Mouse (Mus musculus) gastrocnemius, adult 8-10 months (tissue): ENCODE data around the gene Tph1. TPM values are rescaled to one million over a fixed set of nuclear protein-coding genes. Genes with fewer than 3 reads are reported as not detected.
"Not testable (repeated sequence)": the region's sequence is repeated elsewhere in the genome, so short reads cannot be mapped to it uniquely, and the experiment has no call there.

Experiments used
- DNase-seq, 2 experiments: peaks; one replicate each; pipeline ENCODE4 v3.0.0; 2022; ENCODE audit warnings: low spot score in 2 of 2
- total RNA-seq, 4 experiments: library from RNA; stranded (reverse); gene quantifications; 2 replicates each; pipeline ENCODE4 v1.2.4; 2022

The Tph1 gene
- under 1 TPM; 0.29 to 0.85 (median 0.39) TPM for total RNA-seq

DNA sequence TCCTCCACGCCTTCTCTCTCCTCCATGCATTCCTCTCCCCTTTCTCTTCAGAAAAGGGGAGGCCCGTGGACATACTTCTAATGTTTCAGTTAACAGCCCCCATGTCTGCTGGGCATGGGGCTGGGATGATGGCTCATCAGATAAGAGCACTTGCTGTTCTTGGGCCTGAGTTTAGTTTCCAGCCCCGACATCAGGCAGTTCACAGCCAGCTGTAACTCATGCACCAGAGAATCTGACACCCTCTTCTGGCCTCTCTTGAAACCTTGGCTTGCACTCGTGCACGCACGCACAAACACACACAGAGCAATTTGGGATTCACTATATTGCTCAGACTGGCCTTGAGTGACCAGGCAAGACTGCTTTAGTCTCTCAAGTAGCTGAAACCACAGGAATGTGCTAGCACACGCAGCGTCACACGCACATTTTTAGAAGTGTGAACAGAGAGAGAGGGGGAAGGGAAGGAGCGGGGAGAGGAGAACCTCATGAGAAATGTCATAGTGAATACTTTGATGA, at the start of gene Tph1:
Gene Tph1 (minus strand): TSS at position 378 of the 513 bp plus-strand sequence.
- peak in 1 of 2 experiments; percentile 5 for DNase-seq

DNA sequence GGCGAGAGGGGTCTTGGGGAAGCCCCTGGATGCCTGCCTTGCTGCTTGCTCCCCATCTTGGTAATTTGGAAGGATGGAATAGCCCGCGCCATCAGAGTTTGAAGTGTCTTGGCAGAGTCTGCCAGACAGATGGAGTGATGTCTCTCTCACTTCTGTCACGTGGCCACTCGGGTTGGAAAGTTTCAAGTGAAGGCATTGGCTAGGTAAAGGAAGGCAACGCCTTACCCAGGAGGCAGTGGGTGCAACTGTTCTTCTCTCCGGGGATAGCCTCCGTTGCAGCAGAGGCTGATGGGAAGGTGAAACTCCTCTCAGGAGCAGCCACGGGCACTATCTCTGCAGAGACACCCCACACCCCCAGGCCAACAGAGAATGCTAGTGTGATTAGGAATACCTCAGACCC, 48.1 kb upstream of the Tph1 start:
- no peak for DNase-seq

DNA sequence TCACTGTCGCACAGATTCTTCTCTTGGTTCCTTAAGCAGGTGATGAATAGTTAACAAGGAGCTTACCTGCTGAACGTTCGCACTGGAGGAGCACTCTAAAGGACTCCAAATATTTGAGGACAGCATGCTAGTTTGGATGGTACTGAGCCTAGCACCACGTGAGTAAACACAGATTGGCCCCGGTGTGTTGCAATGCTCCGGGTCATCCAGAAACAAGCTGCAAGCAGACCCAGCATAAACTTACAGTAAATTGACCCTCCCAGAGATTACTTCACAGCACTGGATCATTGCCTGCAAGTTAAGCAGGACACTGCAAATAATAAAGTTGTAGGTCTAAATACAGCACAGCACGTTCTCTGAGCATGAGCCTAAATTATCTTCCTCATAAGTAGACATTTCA, 47.2 kb upstream of the Tph1 start:
- DNase-seq: peak; percentile 26 to 42

DNA sequence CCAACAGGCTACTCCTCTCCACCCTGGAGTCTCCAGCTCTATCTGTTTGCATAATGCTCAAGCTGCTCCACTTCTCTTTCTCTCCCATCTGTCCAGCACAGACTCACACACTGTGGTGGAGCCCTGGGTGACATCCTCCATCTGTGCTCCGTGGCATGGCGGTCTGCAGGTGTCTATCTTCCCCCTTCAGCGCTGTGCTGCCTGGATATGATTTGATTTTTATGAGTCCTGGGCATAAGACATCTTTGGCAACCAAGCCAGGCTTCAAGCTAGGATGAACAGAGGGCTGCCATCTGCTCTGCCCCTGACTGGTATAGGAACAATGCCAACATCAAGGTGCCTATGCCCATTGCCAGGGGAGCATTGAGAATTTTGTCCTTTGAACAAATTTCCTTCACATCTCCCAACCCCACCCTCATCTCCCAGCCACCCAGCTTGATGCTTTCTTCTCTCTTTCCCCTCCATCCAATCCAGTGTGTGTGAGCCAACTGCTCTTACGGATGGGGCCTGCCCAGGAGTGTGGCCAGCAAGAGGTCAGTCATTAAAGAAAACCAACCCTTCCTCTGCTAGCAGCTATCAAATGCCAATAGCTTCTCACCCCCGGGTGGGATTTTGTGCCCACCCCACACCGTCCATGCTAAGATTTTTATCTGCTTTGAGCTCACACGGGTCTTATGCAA, 46.4 kb upstream of the Tph1 start:
- DNase-seq: no peak

DNA sequence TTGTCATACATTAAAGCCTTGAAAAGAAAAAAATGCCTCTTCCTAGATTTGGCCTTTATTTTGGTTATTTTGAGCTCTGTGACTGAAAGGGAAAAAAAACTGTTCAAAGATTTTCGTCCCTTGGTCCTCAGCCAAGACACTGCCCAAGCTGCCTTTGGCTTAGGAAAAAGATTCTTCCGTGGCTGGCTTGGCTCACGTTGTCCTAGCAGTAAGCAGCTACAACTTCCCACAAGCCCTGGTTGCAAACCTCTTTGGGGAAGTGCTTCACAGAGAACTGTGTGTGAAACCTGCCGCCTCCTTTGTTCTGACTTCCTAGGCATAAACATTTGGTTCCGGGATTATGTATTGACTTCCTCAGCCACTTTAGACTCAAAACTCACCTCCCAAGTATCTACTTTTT, 44.6 kb upstream of the Tph1 start:
- DNase-seq: no peak

DNA sequence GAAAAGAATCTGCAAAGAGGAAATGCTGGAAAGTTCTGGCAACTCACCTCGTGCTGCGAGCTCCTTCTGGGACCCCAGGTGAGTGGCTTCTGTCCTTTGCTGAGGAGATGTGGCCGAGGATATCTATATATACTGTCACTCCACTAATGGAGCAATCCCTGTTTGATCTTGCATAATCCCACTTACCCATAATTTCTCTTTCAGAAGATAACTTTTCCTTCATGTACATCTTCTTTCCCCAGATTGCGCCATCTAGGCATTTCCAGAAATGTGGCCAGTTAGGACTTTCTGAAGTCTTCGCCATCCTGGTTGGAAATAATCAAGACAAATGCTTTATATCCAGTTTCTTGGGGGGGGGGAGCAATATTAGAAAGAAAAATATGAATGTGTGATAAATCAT, 43.3 kb upstream of the Tph1 start, which contains the start of gene Saa3:
Gene Saa3 (minus strand): TSS at position 101 of the 400 bp plus-strand sequence.
- DNase-seq: no peak

DNA sequence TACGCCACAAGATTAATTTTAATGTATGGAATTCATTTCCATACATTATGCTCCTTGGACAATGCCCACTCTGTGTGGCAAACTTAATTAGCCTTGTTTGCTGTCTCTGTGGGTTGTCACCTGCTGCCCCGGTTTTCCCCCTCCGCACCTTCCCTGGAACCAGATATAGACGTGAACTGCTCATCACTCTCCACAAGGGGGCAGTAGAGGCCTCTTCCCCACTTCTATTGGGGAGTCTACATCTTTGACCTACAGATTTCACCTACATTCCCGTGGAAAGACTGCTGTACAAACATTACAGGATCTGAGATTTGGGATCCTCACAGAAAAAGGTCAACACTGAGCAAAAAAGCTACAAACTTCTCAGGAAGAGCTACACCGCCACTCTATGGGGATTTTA, 42.2 kb upstream of the Tph1 start:
- DNase-seq: no peak

DNA sequence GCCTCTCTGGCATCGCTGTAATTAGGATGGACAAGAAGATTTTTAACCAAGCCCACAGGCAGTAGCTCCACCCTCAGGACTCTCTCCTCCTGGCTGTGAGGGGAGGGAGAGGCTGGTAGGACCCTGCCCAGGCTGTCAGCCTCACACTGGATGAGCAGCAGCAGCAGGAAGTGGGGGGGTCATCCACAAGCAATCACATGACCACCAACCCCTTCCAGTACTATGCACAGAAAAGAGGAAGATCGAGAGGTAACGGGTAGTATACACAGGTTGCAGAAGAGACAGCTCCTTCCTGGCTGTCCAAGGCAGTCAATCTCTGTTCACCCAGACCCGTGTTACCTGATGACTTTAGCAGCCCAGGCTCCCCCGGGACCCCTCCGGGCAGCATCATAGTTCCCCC, 39.9 kb upstream of the Tph1 start:
- DNase-seq: no peak

DNA sequence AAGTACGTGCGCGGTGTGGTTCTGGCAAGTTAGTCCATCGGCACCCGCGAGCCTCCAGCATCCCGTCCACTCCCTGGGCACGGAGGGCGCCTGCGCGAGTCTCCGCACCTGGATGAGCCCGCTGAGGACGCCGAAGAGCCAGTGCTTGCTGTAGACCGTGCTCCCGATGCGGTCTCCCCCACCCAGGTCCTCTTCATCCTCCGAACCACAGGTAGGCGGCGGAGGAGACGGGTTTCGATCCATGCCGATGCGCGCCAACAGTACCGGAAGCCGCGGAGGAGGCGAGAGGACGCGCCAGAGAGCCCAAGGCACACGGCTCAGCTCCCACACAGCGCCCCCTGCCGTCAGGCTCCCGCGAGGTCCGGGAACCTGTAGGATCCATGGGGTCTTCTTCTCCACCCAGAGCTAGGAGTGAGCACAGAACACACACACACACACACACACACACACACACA, 38.1 kb upstream of the Tph1 start, which contains the start of gene Saal1:
Gene Saal1 (minus strand): TSS at position 291 of the 455 bp plus-strand sequence.
- DNase-seq: peak; percentile 49 to 71

DNA sequence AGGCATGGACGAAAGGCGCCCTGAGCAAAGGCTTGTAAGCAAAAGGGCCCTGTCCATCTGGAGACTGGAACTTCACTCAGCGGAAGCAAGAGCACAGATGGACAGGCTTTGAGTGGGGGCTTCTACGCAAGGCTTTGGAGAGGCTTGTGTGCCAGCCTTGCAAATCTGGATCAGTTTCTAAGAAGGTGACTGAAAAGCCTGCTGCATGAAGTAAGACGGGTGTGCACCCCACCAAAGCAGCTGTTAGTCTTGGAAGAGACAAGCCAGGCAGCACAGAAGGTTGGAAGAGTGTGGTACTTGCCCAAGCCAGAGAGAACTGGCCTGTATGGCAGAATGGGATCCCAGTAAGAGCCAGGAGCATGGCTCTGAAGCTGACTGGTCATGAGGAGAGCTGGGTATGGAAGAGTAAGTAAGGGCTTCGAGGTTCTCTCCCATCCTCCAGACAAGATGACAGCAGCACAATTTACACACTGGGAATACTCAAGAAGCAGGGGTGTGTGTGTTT, 28.2 kb upstream of the Tph1 start:
- DNase-seq: no peak

DNA sequence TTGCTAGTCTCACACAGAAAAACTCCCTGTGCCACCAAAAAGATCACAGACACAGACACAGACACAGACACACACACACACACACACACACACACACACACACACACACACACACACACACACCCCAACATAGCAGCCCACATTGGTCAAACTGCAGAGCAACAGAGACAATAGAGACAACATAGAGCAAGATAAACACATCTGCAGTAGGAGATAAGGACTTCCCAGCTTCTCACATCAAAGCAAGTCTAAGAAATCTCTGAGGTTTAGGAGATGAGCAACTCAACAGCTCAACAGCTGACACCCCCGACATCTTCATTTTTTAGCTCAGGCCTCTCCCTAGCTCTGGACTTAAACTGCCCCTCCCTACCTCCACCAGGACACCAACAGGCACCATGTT, 24.4 kb upstream of the Tph1 start:
- no peak for DNase-seq

DNA sequence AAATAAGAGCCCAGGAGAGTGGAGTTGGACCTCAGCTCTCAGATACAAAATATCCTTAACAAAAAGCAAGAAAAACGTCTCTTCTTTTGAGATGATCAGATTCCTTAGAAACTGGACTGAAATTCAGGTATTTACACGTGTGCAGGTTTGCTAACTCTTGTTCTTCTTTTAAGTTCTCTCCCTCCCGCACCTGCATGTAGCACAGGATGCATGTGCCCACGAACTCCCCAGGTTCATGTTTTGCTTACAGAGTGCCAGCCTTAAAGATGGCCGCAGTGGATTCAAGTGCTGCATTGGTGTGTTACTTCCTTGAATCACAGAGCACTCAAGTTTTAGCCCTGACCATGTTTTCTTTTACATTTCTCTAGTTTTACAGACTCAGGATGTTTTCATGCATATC, 14.5 kb upstream of the Tph1 start:
- no peak for DNase-seq

DNA sequence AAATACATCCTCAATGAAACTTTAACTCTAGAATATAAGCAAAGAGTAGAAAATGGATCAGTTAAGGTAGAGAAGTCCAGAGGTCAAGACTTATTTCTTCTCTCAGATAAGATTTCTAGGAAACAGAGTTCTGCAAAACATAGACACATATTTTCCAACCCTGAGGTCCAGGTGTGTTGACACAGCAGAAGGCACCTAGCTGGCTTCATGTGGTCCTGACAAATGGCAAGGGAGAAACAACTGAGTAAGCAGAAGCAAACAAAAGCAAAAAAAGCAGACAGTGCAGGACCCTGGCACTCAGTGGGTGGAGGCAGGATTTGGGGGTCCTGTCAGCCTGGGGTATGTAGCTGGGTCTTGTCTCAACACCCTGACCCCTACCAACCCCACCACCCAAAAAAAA, 8.4 kb upstream of the Tph1 start:
- DNase-seq: no peak

DNA sequence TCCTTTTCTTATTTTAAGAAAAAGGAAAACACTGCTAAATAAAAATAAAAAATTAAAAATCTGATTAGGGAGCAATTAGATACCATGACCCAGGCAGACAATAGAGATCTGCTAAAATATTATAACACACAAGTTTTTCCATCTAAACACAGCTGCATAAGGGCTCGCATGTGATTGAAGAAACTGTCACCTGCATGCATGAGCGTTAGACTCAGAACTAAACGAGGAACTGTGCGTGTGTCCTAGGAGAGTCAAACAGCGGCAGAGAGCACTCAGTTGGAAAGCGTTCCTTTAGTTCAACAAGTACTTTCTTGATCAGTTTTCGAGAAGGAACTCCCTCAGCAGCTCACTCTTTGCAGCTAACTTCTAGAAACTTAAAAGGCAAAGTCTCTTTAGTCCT, 6.7 kb upstream of the Tph1 start:
- DNase-seq: not testable (repeated sequence)

DNA sequence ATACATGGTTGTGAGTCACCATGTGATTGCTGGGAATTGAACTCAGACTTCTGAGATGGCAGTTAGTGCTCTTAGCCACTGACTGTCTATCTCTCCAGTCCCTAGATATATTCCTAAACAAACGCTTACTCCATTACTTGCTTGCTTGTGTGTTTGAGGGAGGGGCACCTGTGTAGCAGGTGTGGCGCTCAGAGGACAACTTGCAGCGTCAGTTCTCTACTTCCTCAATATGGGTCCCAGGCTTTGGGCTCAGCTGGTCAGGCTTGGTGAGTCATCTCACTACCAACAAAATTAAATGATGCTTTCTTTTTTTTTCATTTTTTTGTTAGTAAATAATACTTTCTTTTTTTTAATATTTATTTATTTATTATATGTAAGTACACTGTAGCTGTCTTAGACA, 6.1 kb upstream of the Tph1 start:
- DNase-seq: no peak

DNA sequence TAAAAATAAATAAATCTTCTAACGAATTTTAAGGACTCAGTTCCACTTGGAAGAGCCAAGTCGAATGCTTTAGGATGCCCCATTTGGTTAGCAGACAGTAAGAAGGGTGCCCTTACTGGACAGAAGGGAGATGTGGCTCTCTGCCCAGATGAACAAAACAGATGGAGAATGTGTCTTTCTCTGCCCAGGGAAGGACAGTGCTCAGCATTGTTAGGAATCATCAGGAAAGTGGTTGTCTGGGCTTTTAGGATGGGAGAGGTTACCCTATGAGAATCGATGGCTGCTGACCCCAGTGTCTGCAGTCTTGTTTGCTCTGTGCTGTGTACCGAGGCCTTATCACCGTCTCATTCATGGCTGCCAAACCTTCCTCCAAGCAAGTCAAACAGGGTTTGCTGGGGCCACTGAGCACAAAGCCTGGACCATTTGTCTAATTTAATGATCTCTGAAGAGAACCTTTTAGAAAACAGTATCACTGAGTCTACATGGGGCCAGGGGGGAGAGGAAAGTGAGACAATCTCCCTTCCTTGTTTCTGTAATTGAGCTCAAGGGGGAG, 4.5 kb upstream of the Tph1 start:
- no peak for DNase-seq

DNA sequence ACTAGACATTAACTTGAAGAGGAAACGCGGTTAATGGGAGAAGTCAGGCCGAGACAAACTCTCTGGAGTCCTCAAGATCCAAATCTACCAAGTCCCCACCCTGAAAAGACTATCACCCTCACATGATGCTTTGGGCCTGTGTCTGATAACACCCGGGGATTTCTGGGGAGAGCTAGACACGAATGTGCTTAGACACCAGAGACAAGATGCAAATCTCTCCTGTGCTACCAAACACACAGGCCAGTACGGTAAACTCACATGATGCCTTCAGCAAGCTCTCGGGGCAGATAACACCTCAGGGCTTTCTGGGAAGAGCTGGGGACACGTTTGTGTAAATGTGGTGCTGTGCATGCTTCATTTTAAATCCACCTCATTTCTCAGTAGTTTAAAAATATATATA, 3.5 kb upstream of the Tph1 start:
- no peak for DNase-seq

DNA sequence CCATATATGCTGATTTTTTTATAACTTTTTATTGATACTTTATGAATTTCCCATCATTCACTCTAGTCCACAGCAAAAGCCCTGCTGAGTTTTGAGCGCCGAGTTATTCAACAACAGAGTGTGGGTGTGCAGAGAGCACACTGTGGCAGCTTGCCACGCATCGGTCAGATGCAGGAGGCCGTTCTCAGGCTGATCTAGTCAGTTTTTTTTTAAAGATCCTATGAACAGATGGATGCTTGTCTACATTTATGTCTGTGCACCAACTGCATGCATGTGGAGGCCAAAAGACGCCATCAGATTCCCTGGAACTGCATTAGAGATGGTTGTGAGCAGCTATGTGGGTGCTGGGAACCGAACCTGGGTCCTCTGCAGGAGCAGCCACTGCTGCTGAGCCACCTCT, 2.7 kb upstream of the Tph1 start:
- no peak for DNase-seq

DNA sequence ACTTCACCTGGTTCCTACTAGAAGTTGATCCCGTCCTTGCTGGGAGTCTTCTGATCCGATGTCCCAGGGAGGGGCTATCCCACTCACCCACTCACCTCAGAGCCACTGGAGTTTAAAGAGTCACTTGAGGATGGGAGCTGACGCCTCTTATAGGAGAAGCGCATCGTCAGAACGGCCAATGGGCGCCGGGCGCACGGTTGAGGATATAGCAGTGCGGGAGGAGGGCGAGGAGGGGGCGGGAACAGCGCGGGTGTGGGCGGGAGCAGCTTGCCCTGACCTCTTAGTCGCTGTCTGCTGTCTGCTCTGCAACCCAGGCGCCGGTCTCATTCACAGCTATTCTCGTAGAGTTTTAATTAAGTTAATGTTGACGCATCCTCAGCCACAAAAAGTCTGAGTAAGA, 5.1 kb downstream of the Tph1 start:
- no peak for DNase-seq

DNA sequence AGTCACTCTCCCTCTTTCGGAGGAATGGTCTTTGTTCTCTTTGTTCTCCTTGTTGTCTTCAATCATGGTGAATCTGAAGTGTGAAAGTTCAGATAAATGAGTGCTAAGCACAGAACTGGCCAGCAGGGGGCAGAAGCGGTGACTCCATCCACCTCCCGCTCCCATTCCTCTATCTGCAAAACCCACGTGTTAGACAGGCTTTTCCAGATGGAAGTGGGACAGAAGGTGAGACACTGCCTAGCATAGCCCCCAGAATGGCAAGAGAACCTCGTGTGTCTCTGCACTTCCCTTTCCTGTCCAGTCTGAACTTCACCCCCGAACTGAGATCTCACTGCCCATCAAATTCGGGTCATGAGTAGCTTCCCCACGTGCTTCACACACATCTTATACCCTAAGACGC, 7.1 kb downstream of the Tph1 start:
- DNase-seq: no peak

DNA sequence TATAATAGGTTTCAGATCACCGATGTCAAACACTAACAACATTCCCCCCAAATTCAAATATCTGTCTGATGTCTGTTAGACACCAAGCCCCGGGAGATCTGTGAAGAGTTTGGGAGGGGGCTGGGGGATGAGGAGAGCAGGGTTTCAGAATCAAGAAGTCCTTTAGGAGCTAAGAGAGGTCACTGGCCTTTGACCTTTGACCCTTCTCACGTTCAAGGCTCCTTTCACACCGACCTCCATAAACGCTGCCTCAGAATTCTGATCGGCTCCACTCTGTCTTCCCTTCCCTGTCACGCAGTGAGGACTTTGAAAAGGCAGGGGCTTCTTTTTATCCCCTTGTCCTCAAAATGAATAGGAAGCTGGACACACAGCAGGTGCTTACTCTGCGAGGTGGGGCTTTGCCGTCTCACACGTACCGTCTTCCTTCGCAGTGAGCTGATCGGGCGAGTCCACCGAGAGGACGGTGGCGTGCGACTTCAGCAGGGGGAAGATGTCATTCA, 10.7 kb downstream of the Tph1 start:
- DNase-seq: no peak

DNA sequence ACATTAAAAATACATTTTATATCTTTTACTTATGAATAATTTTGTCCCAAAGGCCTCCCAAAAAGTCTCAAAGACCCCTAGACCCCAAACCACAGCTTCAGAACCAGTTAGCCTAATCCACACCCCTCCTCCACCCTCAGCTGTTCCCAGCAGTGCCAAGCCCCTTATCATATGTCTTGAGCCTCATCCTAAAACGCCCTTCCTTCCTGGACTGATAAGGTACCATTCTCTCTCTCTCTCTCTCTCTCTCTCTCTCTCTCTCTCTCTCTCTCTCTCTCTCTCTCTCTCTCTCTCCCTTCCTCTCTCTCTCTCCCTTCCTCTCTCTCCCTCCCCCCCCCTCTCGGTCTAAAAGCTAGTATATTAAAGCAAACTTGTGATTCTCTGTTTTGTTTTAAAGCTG, 20.1 kb downstream of the Tph1 start:
- DNase-seq: no peak

DNA sequence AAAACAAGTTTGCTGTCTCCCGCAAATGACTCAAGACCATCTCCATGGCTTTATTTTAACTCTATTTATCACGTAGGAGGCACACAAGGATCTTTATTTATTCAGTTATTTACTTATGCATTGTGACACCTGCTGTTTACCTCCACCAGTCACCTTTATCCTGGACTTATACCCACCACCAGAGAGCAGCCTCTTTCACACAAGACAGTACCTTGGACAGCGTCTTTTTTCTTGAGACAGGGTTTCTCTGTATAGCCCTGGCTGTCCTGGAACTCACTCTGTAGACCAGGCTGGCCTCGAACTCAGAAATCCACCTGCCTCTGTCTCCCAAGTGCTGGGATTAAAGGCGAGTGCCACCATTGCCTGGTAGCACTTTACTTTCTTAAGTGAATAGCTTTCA, 22.1 kb downstream of the Tph1 start:
- DNase-seq: not testable (repeated sequence)
